Comparison of ENCODE assay signal across 7 mouse cellular contexts in the genomic region with DNA sequence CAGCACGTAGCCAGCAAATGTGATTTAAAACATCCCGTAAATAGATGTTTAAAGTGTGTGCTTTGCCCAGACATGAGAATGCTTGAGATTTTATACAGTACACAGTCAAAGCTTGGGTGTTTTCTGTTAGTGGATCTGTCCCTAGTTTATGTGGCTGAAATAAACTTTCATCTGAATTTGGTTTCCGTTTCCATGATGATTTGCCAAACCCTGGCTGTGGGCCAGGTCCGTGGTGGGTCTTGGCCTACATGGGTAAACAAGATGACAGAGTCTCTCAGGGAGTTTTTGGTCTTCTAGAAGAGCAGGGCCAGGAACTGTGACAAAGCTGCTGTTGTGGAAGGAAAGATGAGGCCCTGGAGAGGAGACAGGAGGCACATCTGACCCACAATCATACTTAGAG.
A peak's percentile ranks its signal among the peaks of the same experiment; 100 is the strongest.
DNase-seq lines count a peak whose midpoint lies in the region; ATAC-seq lines count a peak whose summit lies in the region.

No protein-coding gene starts in this region.

- peak; percentile 39 for ATAC-seq in intestine, embryonic 16.5 days

- no peaks in the 10 kb centered on the region for H3K9me3 ChIP-seq in intestine, embryonic 16.5 days (ENCODE audit: control insufficient read depth, low read length)

- peaks cover 11% of the 10 kb centered on the region for H3K4me1 ChIP-seq in intestine, embryonic 16.5 days (ENCODE audit: control insufficient read depth, insufficient read depth, low read length)

- no peak overlapping the region for H3K9ac ChIP-seq in intestine, embryonic 16.5 days (ENCODE audit: low read depth, low read length)

- H3K4me3 ChIP-seq in intestine, embryonic 16.5 days (ENCODE audit: low read length), result no peak overlapping the region

- H3K36me3 ChIP-seq in intestine, embryonic 16.5 days (ENCODE audit: control insufficient read depth, insufficient read depth, low read length), result no peaks in the 10 kb centered on the region

- WGBS in intestine, embryonic 16.5 days, result 54% methylated on average over 4 of the region's 4 CpGs

- H3K27me3 ChIP-seq in intestine, embryonic 16.5 days (replicated peaks; ENCODE audit: control insufficient read depth, insufficient read depth, low read length), result no peaks in the 10 kb centered on the region

- peak; percentile 56 for DNase-seq in testis, postnatal 10 days (ENCODE audit: low spot score)
- DNase-seq in testis, postnatal 14 days (ENCODE audit: low spot score), result no peak
- peak; percentile 61 to 67 for DNase-seq in cerebellum, postnatal 14 days
- peak; percentile 36 to 63 for DNase-seq in natural killer cell, adult 2 months (ENCODE audit: low spot score in 2 of 2)
- no peak for DNase-seq in layer of hippocampus, adult 8-10 months (ENCODE audit: low spot score in 2 of 2)
- DNase-seq in embryo, embryonic 10 days (ENCODE audit: low spot score), result no peak

- H3K4me2 ChIP-seq in intestine, embryonic 16.5 days (ENCODE audit: low read depth, low read length), result no peak overlapping the region

- peak overlapping the region; percentile 70 for H3K27ac ChIP-seq in intestine, embryonic 16.5 days (ENCODE audit: low read length)

Comparison
In these comparisons a context has a peak if more than half of its experiments do, and no peak if none do; other contexts are left out.
1. DNase-seq: peak in testis, postnatal 10 days (single experiment), cerebellum, postnatal 14 days (2 of 2) and natural killer cell, adult 2 months (2 of 2); none in testis, postnatal 14 days (single experiment), layer of hippocampus, adult 8-10 months (0 of 2) and embryo, embryonic 10 days (single experiment).